Mouse (Mus musculus) forebrain, embryonic 15.5 days (tissue): ENCODE data around the gene Megf11. TPM values are rescaled to one million over a fixed set of nuclear protein-coding genes. Genes with fewer than 3 reads are reported as not detected.

Source experiments
- ATAC-seq: fragments of 200-750 bp; cut with Nextera tagmentation; replicated peaks from 2 replicates; pipeline ENCODE4 v1.8.0; 2017; ENCODE audit warnings: mild to moderate bottlenecking, moderate TSS enrichment, moderate library complexity
- H3K27ac ChIP-seq: fragments of 300-500 bp; sonication (generic); replicated peaks from 2 replicates; pipeline ENCODE4 v1.5.1; 2015; ENCODE audit warnings: mild to moderate bottlenecking, inconsistent platforms
- H3K27me3 ChIP-seq: fragments of 300-500 bp; sonication (generic); 2 replicates; pipeline ENCODE4 v1.6.1; 2015; ENCODE audit warnings: inconsistent platforms
- H3K36me3 ChIP-seq: fragments of 300-500 bp; sonication (generic); 2 replicates; pipeline ENCODE4 v1.6.1; 2015; ENCODE audit warnings: mild to moderate bottlenecking, inconsistent platforms
- H3K4me1 ChIP-seq: fragments of 300-500 bp; sonication (generic); 2 replicates; pipeline ENCODE4 v1.6.1; 2015; ENCODE audit warnings: inconsistent platforms
- H3K4me2 ChIP-seq: fragments of 300-500 bp; sonication (generic); replicated peaks from 2 replicates; pipeline ENCODE4 v1.6.1; 2015; ENCODE audit warnings: mild to moderate bottlenecking, inconsistent platforms
- H3K4me3 ChIP-seq: fragments of 300-500 bp; sonication (generic); 2 replicates; pipeline ENCODE4 v1.5.1; 2015; ENCODE audit warnings: mild to moderate bottlenecking, inconsistent platforms
- H3K9ac ChIP-seq: fragments of 300-500 bp; sonication (generic); replicated peaks from 2 replicates; pipeline ENCODE4 v1.6.1; 2015; ENCODE audit warnings: mild to moderate bottlenecking, inconsistent platforms
- H3K9me3 ChIP-seq: fragments of 300-500 bp; sonication (generic); 2 replicates; pipeline ENCODE4 v1.6.1; 2016; ENCODE audit warnings: inconsistent platforms
- WGBS: fragments of 180-500 bp; shearing (Covaris S2); methylation state at CpG from one replicate; pipeline ENCODE4 v1.1.7; 2015; ENCODE audit warnings: mixed read lengths; 5-methylcytosine and 5-hydroxymethylcytosine counted together
- polyA plus RNA-seq: library from polyadenylated mRNA; unstranded; fragments of >200 nt; fragmentation: Nextera tagmentation; extraction: Ambion mirVana; gene quantifications from 2 replicates; pipeline ENCODE4 v1.2.1, GENCODE M21; 2015

The Megf11 gene
- polyA plus RNA-seq, 1 experiment from 2014 or later, result 9.0 TPM

DNA sequence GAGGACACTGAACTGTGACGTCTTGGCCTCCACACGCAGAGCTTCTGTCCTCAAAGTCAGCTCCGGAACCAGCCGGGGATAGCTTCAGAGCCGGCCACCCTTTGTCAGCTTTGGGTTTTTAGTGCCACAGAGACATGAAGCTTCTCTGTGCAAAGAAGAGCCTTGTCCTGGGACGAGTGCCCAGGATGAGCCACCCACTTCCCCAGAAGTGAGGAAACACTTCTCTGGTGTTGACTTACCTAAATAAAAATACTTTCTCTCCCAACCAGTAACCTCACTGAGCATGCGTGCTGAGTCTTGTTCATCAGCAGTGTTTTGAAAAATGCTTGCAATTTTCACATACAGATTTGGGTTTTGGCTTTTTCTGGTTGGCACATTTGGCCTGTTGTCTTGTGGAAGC, 29.8 kb upstream of the Megf11 start:
- no peak for ATAC-seq
- no peaks in the 10 kb centered on the region for H3K36me3 ChIP-seq
- no peaks in the 10 kb centered on the region for H3K4me1 ChIP-seq
- no peak overlapping the region for H3K4me2 ChIP-seq
- H3K9ac ChIP-seq, result no peak overlapping the region
- WGBS, result 91% methylated on average over 7 of the region's 7 CpGs
- H3K27ac ChIP-seq, result no peak overlapping the region
- H3K27me3 ChIP-seq, result no peaks in the 10 kb centered on the region
- no peak overlapping the region for H3K4me3 ChIP-seq
- no peaks in the 10 kb centered on the region for H3K9me3 ChIP-seq

DNA sequence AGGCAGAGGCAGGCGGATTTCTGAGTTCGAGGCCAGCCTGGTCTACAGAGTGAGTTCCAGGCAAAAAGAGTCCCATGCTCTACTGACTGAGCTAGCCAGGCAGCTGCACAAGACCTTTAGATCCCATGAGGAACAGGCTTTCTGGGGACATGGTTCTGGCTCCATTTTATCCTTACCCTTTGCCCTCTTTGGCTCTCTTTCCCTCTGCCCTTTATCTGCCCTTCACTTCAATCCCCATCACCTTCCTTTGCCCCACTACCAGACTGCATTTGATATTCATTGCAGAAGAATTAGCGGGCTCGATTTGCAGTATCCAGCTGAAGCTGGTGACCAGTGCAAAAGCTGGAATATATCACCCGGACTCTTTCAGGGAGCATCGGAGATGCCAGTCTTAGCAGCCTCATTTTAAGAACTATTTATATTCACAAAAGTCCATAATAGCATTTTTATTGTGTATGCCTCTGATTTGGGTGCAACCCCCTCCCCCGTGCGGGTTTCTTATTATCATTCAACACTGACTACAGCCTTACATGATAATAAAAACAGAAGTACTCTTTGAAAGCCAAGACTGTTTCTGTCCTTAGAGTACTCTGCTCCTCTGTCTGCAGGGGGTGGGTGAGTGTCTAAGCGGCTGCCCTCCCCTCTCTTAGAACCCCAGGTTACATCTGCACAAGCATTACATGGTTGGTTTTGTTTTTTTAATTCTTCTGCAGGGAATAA, 24.0 kb upstream of the Megf11 start:
- Histone ChIP-seq H3K9ac (no peak overlapping the region), H3K9me3 (no peaks in the 10 kb centered on the region), H3K36me3 (no peaks in the 10 kb centered on the region), H3K4me1 (no peaks in the 10 kb centered on the region), H3K4me2 (no peak overlapping the region), H3K27ac (no peak overlapping the region), H3K27me3 (no peaks in the 10 kb centered on the region), H3K4me3 (no peak overlapping the region)
- ATAC-seq, result no peak
- WGBS, result 86% methylated on average over 9 of the region's 9 CpGs

- Histone ChIP-seq H3K27me3 (no peaks in the 10 kb centered on the region), H3K4me2 (no peak overlapping the region), H3K9me3 (no peaks in the 10 kb centered on the region), H3K9ac (no peak overlapping the region), H3K4me1 (peaks cover 3% of the 10 kb centered on the region; the same call in 1 of the 2 replicates), H3K36me3 (no peaks in the 10 kb centered on the region), H3K27ac (no peak overlapping the region), H3K4me3 (no peak overlapping the region)
- 70% methylated on average over 7 of the region's 7 CpGs for WGBS
- ATAC-seq, result no peak
Measured at GRCm38 (mm10) chr9:64369871-64370270, 15.6 kb upstream of the Megf11 start.

GRCm38 (mm10) chr9:64371305-64371819, 14.1 kb upstream of the Megf11 start:
- no peak overlapping the region for H3K9ac ChIP-seq
- no peak for ATAC-seq
- peaks cover 3% of the 10 kb centered on the region; the same call in 1 of the 2 replicates for H3K4me1 ChIP-seq
- H3K36me3 ChIP-seq, result no peaks in the 10 kb centered on the region
- no peaks in the 10 kb centered on the region for H3K27me3 ChIP-seq
- H3K4me3 ChIP-seq, result no peak overlapping the region
- H3K27ac ChIP-seq, result no peak overlapping the region
- WGBS, result 49% methylated on average over 11 of the region's 11 CpGs
- no peaks in the 10 kb centered on the region for H3K9me3 ChIP-seq
- no peak overlapping the region for H3K4me2 ChIP-seq

DNA sequence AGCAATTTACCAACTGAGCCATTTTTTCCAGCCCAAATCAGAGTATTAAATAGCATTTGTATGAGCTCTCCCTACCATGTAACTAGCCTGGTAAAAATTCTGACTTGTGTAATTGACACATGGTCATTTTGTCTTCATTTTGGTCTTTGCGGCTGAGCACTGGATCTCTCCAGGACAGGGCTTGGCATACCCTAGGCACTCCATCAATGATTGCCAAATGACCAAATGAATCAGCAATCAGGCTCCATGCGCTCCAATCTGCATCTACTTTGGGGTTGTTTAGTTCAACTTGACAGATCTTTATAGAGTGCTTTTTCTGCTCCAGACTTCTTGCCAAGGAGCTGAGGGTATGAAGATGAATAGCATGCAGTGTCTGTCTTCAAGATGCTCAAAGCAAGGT, 9.0 kb upstream of the Megf11 start:
- H3K4me1 ChIP-seq, result peaks cover 2% of the 10 kb centered on the region; the same call in 1 of the 2 replicates
- 86% methylated on average over 2 of the region's 2 CpGs for WGBS
- H3K36me3 ChIP-seq, result no peaks in the 10 kb centered on the region
- no peak overlapping the region for H3K4me3 ChIP-seq
- ATAC-seq, result no peak
- H3K9ac ChIP-seq, result no peak overlapping the region
- no peak overlapping the region for H3K4me2 ChIP-seq
- no peak overlapping the region for H3K27ac ChIP-seq
- H3K9me3 ChIP-seq, result no peaks in the 10 kb centered on the region
- no peaks in the 10 kb centered on the region for H3K27me3 ChIP-seq

DNA sequence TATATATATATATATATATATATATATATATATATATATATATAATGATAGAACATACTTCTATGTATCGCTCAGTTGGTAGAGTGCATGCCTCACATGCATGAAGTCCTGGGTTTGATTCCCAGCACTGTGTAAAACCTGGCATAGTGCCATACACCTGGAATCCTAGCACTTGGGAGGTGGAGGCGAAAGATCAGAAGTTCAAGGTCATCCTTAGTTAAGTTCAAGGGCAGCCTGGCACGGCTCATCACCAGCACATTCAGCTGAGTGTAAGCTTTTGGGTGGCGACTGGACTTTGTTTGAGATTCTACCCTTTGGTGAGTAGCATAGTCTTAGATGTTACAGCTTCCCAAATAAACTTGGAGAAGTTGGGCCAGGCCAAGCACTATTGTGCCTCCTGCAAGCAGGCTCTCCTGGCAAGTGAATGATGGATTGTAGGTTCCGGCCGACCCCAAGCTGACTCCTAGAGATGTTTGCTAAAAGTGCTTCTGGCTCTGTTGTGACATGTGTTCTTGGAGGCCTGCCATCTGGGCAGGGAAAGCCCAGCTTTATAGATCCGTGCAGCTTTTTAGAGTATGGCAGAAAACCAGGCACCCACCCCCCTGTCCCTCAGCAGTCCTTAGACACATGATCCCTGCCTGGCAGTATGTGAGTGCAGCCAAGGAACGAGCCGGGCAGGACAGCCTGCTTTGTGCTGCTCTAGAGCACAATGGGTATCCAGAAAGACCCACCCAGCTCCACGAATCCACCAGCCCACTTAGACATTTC, 2.2 kb upstream of the Megf11 start:
- WGBS, result 45% methylated on average over 10 of the region's 10 CpGs

DNA sequence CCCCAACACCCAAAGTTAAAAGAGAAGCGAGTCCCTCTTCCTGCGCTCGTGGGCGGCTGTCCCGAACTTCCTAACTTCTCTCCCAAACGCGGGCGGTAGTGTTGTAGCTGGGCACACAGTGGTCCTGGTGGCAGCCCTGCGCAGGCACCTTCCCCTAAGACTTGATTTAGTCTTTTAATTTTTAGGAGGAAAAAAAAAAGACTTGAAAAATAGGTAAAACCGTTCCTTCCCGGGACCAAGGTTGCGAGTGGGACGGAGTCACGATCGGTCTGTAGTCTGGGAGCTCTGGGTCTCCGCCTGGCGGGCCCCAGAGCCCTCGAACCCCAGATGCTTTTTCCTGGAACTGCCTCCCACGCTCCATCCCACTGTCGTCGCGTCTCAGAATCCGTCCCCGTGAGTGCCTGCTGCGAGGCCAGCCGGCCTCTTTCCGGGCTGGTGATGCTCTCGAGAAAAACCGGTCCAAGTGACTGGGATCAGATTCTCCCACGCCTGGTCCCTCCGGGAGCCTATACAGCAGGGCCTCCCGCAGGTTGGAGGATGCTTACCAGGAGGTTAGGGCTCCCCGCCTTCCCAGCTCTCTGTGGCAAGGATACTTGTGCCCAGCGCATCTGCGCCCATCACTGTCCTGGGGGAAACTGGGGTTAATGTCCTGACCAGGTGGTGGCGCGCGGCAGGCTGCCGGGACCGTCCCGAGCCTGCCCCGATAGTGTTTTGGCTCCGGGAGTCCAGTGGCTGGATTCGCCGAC, 1.2 kb downstream of the Megf11 start:
- Histone ChIP-seq H3K4me3 (peak overlapping the region; percentile 59), H3K9me3 (no peaks in the 10 kb centered on the region), H3K4me1 (peaks cover 34% of the 10 kb centered on the region), H3K27ac (no peak overlapping the region), H3K4me2 (peak overlapping the region; percentile 100), H3K9ac (peak overlapping the region; percentile 63), H3K27me3 (peaks cover 31% of the 10 kb centered on the region; the same call in 1 of the 2 replicates), H3K36me3 (no peaks in the 10 kb centered on the region)
- under 1% methylated on average over 45 of the region's 45 CpGs for WGBS
- no peak for ATAC-seq

More for the DNA sequence above, 2.2 kb upstream of the Megf11 start:
- no peak overlapping the region for H3K9ac ChIP-seq
- no peaks in the 10 kb centered on the region for H3K9me3 ChIP-seq
- H3K4me1 ChIP-seq, result peaks cover 34% of the 10 kb centered on the region
- H3K4me3 ChIP-seq, result no peak overlapping the region
- H3K27me3 ChIP-seq, result peaks cover 31% of the 10 kb centered on the region; the same call in 1 of the 2 replicates
- ATAC-seq, result peak; percentile 49
- H3K4me2 ChIP-seq, result no peak overlapping the region
- no peak overlapping the region for H3K27ac ChIP-seq
- H3K36me3 ChIP-seq, result no peaks in the 10 kb centered on the region

DNA sequence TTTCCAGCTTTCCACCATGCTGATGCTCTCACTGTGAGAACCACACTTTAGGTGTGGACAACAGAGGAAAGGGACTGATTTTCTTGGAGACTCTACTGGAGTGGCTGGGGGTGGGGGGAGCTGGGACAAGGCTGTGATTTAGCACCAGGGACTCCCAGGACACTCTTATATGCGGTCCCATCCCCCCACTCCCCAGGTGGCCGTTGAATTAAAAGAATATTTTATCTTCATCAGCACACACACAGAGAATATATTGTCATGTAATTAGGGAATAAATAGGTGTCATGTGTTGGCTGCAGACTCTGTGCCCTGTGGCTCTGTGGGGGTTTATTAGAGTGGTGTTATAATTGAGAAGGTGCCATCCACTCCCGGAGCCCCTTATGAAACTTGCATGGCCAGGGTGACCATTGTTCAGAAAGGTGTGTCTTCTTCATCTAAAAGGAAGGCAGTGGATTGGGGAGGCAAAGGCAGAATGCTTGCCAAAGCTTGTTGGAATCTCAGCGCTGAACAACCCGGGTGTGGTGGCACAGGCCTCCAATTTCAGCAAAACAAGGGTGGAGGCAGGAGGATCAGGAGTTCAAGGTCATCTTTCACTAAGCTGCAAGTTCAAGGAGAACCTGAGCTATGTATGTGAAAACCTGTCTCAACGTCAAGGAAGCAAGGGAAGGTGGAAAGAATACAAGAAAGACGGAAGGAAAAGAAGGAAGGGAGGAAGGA, 4.3 kb downstream of the Megf11 start:
- 65% methylated on average over 7 of the region's 7 CpGs for WGBS
- peaks cover 23% of the 10 kb centered on the region; the same call in 1 of the 2 replicates for H3K27me3 ChIP-seq
- H3K4me1 ChIP-seq, result peaks cover 21% of the 10 kb centered on the region
- no peak overlapping the region for H3K9ac ChIP-seq
- ATAC-seq, result no peak
- no peaks in the 10 kb centered on the region for H3K36me3 ChIP-seq
- no peak overlapping the region for H3K4me2 ChIP-seq
- H3K9me3 ChIP-seq, result no peaks in the 10 kb centered on the region
- no peak overlapping the region for H3K27ac ChIP-seq
- no peak overlapping the region for H3K4me3 ChIP-seq

- peaks cover 6% of the 10 kb centered on the region; the same call in 1 of the 2 replicates for H3K4me1 ChIP-seq
- no peak overlapping the region for H3K4me2 ChIP-seq
- no peaks in the 10 kb centered on the region for H3K27me3 ChIP-seq
- H3K36me3 ChIP-seq, result no peaks in the 10 kb centered on the region
- 42% methylated on average over 5 of the region's 5 CpGs for WGBS
- ATAC-seq, result no peak
- H3K9me3 ChIP-seq, result no peaks in the 10 kb centered on the region
- no peak overlapping the region for H3K9ac ChIP-seq
- no peak overlapping the region for H3K4me3 ChIP-seq
- H3K27ac ChIP-seq, result no peak overlapping the region
Measured at GRCm38 (mm10) chr9:64393914-64394596, 8.6 kb downstream of the Megf11 start.

DNA sequence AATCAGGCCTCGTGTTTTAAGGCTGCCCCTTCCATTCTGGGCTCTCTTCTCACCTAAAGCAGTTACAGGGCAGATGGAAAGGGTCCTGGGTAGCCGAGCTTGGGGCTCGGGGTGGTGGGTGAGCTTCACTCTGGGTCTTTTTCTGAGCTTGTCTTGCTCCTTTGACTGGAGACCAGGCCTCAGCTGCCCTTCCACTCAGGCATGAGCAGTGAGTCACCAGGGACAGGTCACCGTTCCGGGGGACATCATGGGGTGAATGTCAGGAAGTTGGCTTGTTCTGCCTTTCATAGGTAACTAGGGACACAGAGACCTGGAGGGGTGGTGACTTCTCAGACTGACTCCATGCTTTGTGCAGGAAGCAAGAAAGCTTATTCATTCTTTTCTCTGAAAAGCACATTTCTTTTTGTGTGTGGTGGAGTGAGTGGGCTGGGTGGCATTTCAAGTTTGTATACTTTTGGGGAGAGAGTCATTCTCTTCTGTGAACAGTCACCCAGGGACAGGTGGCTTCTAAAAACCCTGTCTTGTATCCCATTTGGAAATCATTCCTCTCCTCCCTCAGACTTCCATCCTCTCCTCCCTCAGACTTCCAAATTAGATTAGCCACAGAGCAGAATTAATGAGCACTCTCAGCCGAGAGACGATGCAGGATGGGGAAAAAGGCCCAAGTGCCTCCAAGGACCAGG, 10.0 kb downstream of the Megf11 start:
- Histone ChIP-seq H3K4me1 (peaks cover 8% of the 10 kb centered on the region; the same call in 1 of the 2 replicates), H3K4me2 (no peak overlapping the region), H3K9ac (no peak overlapping the region), H3K9me3 (no peaks in the 10 kb centered on the region), H3K27ac (no peak overlapping the region), H3K4me3 (no peak overlapping the region), H3K36me3 (no peaks in the 10 kb centered on the region), H3K27me3 (no peaks in the 10 kb centered on the region)
- ATAC-seq, result no peak
- WGBS, result 54% methylated on average over 7 of the region's 7 CpGs
